Mouse (Mus musculus): ENCODE measurements around the gene Slc15a4. TPM values are rescaled to one million over a fixed set of nuclear protein-coding genes. Genes with fewer than 3 reads are reported as not detected.

Gene Slc15a4
- total RNA-seq (2023), result 42.4 TPM

DNA sequence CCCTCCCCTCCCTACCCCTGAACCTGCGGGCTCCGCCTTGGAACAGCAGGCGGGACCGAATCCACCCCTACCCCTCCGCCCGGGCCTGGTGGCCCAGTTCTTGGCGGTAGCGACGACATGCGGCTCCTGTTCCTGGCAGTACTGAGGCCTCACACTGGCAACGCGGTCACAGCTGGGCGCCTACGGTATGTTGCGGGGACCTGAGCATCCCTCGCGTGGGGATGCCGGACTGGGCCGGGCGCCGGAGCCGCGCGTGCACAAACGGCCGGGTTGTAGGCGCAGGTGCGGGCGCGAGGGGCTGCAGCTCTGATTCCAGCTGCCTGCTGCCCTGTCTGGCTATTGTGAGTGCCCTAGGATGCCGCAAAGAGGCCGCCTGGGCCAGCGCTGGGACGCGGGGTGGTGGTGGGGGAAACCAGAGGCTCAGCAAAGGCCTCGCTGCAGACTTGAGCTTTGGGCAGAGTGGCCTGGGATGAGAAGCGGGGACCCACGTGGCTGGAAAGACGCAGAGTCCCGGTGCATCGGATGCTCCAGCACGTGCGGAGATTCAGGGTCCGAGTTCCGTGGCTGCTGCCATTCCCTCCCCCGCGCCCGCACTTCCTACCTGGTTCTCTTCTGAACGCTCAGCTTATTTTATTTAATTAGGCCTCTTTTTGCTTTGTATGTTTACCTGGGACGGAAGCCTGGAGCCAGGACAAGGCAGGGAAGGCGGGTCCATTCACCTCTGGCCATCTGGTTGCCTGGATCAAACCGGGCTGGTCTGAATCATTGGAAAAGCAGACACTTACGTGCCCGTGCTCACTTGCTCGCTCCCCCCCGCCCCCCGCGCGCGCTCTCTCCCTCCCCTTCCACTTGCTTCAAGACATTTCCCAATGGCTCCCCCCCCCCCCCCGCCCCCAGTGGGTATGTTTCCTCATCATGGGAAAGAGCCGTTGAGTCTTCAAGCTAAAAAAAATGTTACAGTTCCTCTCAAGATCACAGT, at the start of gene Slc15a4, which contains the start of gene Glt1d1:
Gene Slc15a4, minus strand, starts transcription at position 731 of the 979 bp plus-strand sequence.
Gene Glt1d1, plus strand, starts transcription at position 96 of the 979 bp plus-strand sequence.

Other genes starting within 250 kb of the Slc15a4 start
- not detected for gene Glt1d1, start 635 bp downstream of the Slc15a4 start, total RNA-seq (2023)